Mouse (Mus musculus) myocyte (in vitro differentiated cells): Measurements from ENCODE around the gene Dnah2. TPM values are rescaled to one million over a fixed set of nuclear protein-coding genes. Genes with fewer than 3 reads are reported as not detected.

Experiments used
- H3K27me3 ChIP-seq: one replicate; pipeline ENCODE4 v1.6.1; 2011; ENCODE audit not compliant: control insufficient read depth, insufficient read depth, insufficient read length
- H3K36me3 ChIP-seq: one replicate; pipeline ENCODE4 v1.6.1; 2011; ENCODE audit not compliant: control insufficient read depth, insufficient read depth
- H3K4me2 ChIP-seq: one replicate; pipeline ENCODE4 v1.6.1; 2011; ENCODE audit warnings: low read depth, control low read depth
- H3K4me3 ChIP-seq: one replicate; pipeline ENCODE4 v1.5.1; 2011; ENCODE audit warnings: mild to moderate bottlenecking, control low read depth, moderate library complexity
- H3K79me2 ChIP-seq: one replicate; pipeline ENCODE4 v1.6.1; 2011; ENCODE audit not compliant: control insufficient read depth, insufficient read depth
- H3ac ChIP-seq: one replicate; pipeline ENCODE4 v1.6.1; 2011; ENCODE audit not compliant: control insufficient read depth, insufficient read length
- CEBPB ChIP-seq: IDR thresholded peaks from 2 replicates; pipeline ENCODE4 v1.6.1; 2011; ENCODE audit warnings: mild to moderate bottlenecking, moderate library complexity; ENCODE audit not compliant: poor library complexity, insufficient read depth, severe bottlenecking
- E2F4 ChIP-seq: IDR thresholded peaks from one replicate; pipeline ENCODE4 v1.6.1; 2011; ENCODE audit warnings: mild to moderate bottlenecking, control low read depth, moderate library complexity; ENCODE audit not compliant: insufficient read depth
- MAX ChIP-seq: IDR thresholded peaks from one replicate; pipeline ENCODE4 v1.6.1; 2011; ENCODE audit warnings: low read depth, mild to moderate bottlenecking, control low read depth
- MYOD1 ChIP-seq, 3 experiments: IDR thresholded peaks; one replicate each; pipeline ENCODE4 v1.6.1; 2011; ENCODE audit warnings: control low read depth in 2 of 3, low read depth in 2 of 3, mild to moderate bottlenecking in 2 of 3, moderate library complexity in 1 of 3; ENCODE audit not compliant: insufficient read length in 2 of 3, control insufficient read depth in 1 of 3
- MYOG ChIP-seq, 3 experiments: IDR thresholded peaks; one replicate each; pipeline ENCODE4 v1.6.1; 2011; ENCODE audit warnings: control low read depth in 2 of 3, low read depth in 2 of 3, mild to moderate bottlenecking in 2 of 3; ENCODE audit not compliant: insufficient read length in 2 of 3, control insufficient read depth in 1 of 3, insufficient read depth in 1 of 3
- POLR2A ChIP-seq: IDR thresholded peaks from one replicate; pipeline ENCODE4 v1.6.1; 2011; ENCODE audit warnings: low read depth, mild to moderate bottlenecking, control low read depth, moderate library complexity; ENCODE audit not compliant: insufficient read length
- POLR2AphosphoS2 ChIP-seq: IDR thresholded peaks from one replicate; pipeline ENCODE4 v1.6.1; 2011; ENCODE audit warnings: low read depth, control low read depth; ENCODE audit not compliant: insufficient read length
- REST ChIP-seq: IDR thresholded peaks from one replicate; pipeline ENCODE4 v1.6.1; 2011; ENCODE audit warnings: mild to moderate bottlenecking, control low read depth, moderate library complexity; ENCODE audit not compliant: insufficient read depth, insufficient read length
- SRF ChIP-seq: IDR thresholded peaks from one replicate; pipeline ENCODE4 v1.6.1; 2011; ENCODE audit warnings: low read depth; ENCODE audit not compliant: control insufficient read depth, insufficient read length
- TCF12 ChIP-seq: IDR thresholded peaks from one replicate; pipeline ENCODE4 v1.6.1; 2011; ENCODE audit warnings: mild to moderate bottlenecking, control low read depth; ENCODE audit not compliant: poor library complexity, insufficient read depth, severe bottlenecking
- TCF3 ChIP-seq: IDR thresholded peaks from one replicate; pipeline ENCODE4 v1.6.1; 2011; ENCODE audit warnings: low read depth, control low read depth; ENCODE audit not compliant: insufficient read length
- USF1 ChIP-seq: IDR thresholded peaks from one replicate; pipeline ENCODE4 v1.6.1; 2011; ENCODE audit warnings: low read depth, mild to moderate bottlenecking, control low read depth, moderate library complexity
- polyA plus RNA-seq: library from polyadenylated mRNA; unstranded; fragments of >200 nt; fragmentation: generic; extraction: Trizol; gene quantifications from one replicate; pipeline ENCODE4 v1.2.1, GENCODE M21; 2012; ENCODE audit warnings: missing spikeins

The Dnah2 gene
- polyA plus RNA-seq, 1 experiment, result 0.24 TPM

DNA sequence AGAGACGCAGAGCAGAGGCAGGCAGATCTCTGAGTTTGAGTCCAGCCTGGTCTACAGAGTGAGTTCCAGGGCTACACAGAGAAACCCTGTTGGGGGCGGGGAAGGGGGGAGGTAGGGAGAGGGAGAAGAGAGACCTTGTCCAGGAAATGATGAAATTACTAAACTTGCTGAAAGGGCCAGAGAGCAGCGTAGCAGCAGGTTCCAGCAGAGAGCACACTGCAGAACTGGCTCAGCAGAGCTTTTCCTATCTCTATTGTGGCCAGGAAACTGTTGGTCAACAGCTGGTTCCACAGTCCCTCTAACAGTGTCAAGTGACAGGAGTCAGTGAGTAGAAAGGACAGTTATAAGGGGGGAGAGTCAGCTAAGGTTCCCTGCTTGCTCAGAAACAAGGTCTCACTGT, 169.3 kb downstream of the Dnah2 start:
- no peaks in the 10 kb centered on the region for H3K79me2 ChIP-seq
- no peaks in the 10 kb centered on the region for H3K36me3 ChIP-seq

DNA sequence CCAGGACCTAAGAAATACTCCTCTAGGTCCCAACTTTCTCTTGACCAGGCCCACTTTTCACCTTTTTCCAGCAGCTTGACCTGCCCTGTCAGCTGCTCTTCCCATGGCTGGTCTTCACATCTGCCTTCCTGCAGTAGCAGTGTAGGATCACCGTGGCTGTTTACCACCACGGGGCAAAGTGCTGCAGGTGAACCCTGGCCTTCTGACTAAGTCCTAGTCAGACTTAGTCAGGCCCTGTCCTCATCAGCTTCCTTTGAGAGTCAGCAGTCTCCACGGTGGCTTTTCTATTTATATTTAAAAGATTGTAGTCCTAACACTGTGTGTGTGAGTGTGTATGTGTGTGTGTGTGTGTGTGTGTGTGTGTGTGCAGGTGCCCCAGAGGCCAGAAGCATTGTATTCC, 171.1 kb downstream of the Dnah2 start:
- Histone ChIP-seq H3ac (no peak overlapping the region), H3K4me2 (no peak overlapping the region), H3K4me3 (no peak overlapping the region), H3K79me2 (no peaks in the 10 kb centered on the region), H3K27me3 (no peaks in the 10 kb centered on the region), H3K36me3 (no peaks in the 10 kb centered on the region)
- TF ChIP-seq SRF (no peak), TCF3 (no peak), REST (no peak), CEBPB (no peak), POLR2A (no peak), USF1 (no peak), MYOG (IDR thresholded peaks at IDR 0.05; ENCODE audit: control insufficient read depth in 1 of 3, insufficient read depth in 1 of 3, insufficient read length in 2 of 3, low read depth in 2 of 3) (no peak), POLR2AphosphoS2 (no peak), MAX (no peak), TCF12 (no peak), E2F4 (no peak), MYOD1 (IDR thresholded peaks at IDR 0.05; ENCODE audit: control insufficient read depth in 1 of 3, insufficient read length in 2 of 3, low read depth in 2 of 3) (no peak)

More for the DNA sequence above, 169.3 kb downstream of the Dnah2 start:
- Histone ChIP-seq H3ac (no peak overlapping the region), H3K4me2 (no peak overlapping the region), H3K4me3 (no peak overlapping the region), H3K27me3 (no peaks in the 10 kb centered on the region)
- TF ChIP-seq SRF, result no peak
- no peak for TF ChIP-seq TCF12
- TF ChIP-seq MYOD1 (IDR thresholded peaks at IDR 0.05; ENCODE audit: control insufficient read depth in 1 of 3, insufficient read length in 2 of 3, low read depth in 2 of 3), result peak in 1 of 3 experiments; percentile 6
- no peak for TF ChIP-seq TCF3
- TF ChIP-seq MAX, result no peak
- peak in 1 of 3 experiments; percentile 48 for TF ChIP-seq MYOG (IDR thresholded peaks at IDR 0.05; ENCODE audit: control insufficient read depth in 1 of 3, insufficient read depth in 1 of 3, insufficient read length in 2 of 3, low read depth in 2 of 3)
- TF ChIP-seq REST, result no peak
- no peak for TF ChIP-seq POLR2A

DNA sequence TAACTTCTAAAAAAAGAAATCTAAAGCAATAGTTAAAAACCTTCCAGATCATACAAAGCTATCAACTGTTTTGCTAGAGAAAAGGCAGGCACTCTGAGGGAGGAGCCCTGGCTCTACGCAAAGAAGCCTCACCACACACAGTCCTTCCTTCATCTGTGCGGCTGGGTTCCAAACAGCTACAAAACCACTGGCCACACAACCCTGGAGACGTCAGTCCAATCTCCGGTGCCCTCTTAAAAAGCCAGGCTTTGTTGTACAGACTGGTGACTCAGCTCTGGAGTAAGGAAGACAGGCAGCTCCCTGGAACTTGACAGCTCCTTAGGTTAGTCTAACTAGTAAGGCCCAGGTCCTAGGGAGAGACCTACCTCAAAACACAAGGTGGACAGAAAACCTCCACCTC, 173.3 kb downstream of the Dnah2 start:
- Histone ChIP-seq H3K27me3 (no peaks in the 10 kb centered on the region), H3K4me2 (no peak overlapping the region), H3K4me3 (no peak overlapping the region), H3K79me2 (no peaks in the 10 kb centered on the region), H3ac (no peak overlapping the region), H3K36me3 (no peaks in the 10 kb centered on the region)
- TF ChIP-seq MAX (no peak), MYOD1 (IDR thresholded peaks at IDR 0.05; ENCODE audit: control insufficient read depth in 1 of 3, insufficient read length in 2 of 3, low read depth in 2 of 3) (no peak), POLR2A (no peak), POLR2AphosphoS2 (no peak)

DNA sequence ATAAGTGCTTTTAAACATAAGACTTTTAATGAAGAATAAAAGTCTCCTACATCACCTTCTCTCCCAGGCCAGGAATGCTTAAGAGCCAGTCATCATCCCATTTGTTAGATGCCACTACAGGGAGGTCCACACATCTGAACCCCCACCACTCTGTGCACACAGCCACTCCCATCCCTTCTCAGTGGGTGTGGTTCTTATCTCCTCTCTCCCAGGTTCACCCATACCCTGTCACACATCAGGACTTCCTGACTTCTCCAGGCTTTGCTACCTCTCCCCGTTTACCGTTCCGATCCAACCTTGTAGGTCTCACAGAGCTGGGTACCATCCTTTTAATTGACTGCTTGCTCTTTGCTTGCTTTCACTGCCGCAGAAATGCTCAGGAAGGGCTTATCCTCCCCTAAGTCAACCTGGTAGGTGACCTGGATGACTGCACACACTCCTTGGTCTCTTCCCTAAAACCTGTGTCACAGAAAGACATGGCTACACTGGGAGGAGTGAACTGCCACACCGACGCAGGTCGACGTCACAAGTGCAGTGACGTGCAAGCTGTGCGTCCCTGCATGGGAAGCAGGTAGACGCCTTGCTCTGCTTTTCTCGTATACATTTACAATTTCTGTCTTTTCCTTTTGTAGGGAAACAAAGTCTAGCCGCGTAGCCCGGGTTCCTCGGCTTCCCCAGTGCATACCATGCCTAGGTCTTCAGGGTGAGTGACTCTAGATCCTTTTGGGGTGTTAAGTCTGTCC, 175.5 kb downstream of the Dnah2 start:
- Histone ChIP-seq H3K36me3 (no peaks in the 10 kb centered on the region), H3K4me3 (no peak overlapping the region), H3K4me2 (no peak overlapping the region), H3ac (no peak overlapping the region), H3K27me3 (no peaks in the 10 kb centered on the region), H3K79me2 (no peaks in the 10 kb centered on the region)
- TF ChIP-seq USF1 (no peak), POLR2A (no peak), TCF12 (no peak), REST (no peak), SRF (no peak), CEBPB (no peak), MAX (no peak), MYOD1 (IDR thresholded peaks at IDR 0.05; ENCODE audit: control insufficient read depth in 1 of 3, insufficient read length in 2 of 3, low read depth in 2 of 3) (no peak), POLR2AphosphoS2 (no peak), E2F4 (no peak), TCF3 (no peak), MYOG (IDR thresholded peaks at IDR 0.05; ENCODE audit: control insufficient read depth in 1 of 3, insufficient read depth in 1 of 3, insufficient read length in 2 of 3, low read depth in 2 of 3) (no peak)

DNA sequence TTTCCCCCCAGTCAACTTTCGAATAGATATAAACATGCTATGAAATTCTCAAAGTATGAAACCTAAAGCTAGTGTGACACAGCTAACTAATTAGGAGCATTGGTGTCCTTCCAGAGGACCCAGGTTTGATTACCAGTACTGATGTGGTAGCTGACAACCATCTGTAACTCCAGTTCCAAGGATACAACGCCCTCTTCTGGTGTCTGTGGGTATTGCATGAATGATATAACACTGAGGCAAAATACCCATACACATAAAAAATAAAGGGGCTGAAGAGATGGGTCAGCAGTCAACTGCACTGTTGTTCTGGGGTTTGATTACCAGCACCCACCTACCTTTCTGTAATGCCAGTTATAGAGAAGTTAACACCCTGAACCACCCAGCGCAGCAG, 176.1 kb downstream of the Dnah2 start:
- TF ChIP-seq TCF3 (no peak), TCF12 (no peak), SRF (no peak), REST (no peak), POLR2A (no peak)
- no peak overlapping the region for H3K4me3 ChIP-seq
- H3K36me3 ChIP-seq, result no peaks in the 10 kb centered on the region
- no peaks in the 10 kb centered on the region for H3K27me3 ChIP-seq
- no peak overlapping the region for H3ac ChIP-seq
- no peak overlapping the region for H3K4me2 ChIP-seq
- H3K79me2 ChIP-seq, result no peaks in the 10 kb centered on the region
